In the genomic region with DNA sequence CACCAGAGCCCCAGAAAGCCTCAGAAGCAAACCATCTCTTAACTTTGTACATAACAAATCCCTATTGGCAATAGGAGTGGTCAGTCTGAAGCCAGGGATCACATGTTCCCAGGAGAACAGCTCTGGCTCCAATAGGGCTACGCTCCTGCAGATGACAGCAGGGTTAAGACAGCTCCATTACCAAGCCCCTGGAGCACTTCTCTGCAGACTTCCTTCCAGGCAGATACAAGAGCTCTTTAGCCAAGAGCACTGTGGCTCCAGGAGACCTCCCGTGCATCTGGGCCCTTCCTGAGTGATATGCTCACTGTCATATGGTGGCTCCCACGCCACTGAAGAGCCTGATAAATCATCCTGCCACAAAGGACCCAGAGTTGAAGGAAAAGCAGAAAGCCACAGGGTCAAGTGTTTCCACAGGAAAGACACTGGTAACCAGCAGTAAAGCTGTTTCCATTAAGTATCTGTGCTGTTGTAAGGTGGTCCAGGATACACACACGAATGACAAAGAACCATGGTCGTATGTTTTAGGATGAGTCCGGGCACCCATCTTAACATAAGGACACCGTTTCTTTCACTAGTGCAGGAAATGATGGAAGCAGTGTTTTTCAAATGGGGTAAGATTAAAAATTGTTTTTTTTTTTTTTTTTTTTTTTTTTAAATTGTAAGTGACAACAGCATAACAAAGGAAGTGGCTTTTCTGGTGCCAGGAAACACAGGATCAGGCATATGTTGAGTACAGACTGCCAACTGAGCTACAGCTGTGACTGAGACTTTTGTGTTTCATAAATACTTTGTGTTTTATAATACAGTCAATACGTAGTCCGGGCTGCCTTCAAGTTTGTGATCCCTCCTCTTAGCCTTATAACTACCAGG, we compare ENCODE assay signal across 12 mouse cellular contexts.
A peak's percentile ranks its signal among the peaks of the same experiment; 100 is the strongest.
DNase-seq lines count a peak whose midpoint lies in the region; ATAC-seq lines count a peak whose summit lies in the region.
"Had no signal": no experiment of that assay in that cellular context is flagged by ENCODE, and none has a peak within 500 bp of the region (broad histone marks: within the 10 kb centered on the region; RNA-seq: fewer than 3 reads in every experiment).

No protein-coding gene starts in this region.

- H3K36me3 ChIP-seq in heart, embryonic 15.5 days, result 0 out of 2 replicates have a peak, but pooled peaks cover 7% of the 10 kb centered on the region
- peaks cover 22% of the 10 kb centered on the region for H3K36me3 ChIP-seq in megakaryocyte, embryonic 14.5 days (replicated peaks; ENCODE audit: low read length)

- peak; percentile 69 for ATAC-seq in heart, embryonic 15.5 days (replicated peaks; ENCODE audit: insufficient number of reproducible peaks, insufficient read depth, low FRiP score, low read depth)
- ATAC-seq in megakaryocyte, adult 5-6 weeks (ENCODE audit: poor library complexity, severe bottlenecking), result no peak
- peak; percentile 64 to 68 for ATAC-seq in hematopoietic stem cell, adult 5-6 weeks (replicated peaks in 1 of 2; ENCODE audit: insufficient read depth in 1 of 2, low FRiP score in 2 of 2, low TSS enrichment in 1 of 2, low read depth in 1 of 2, poor library complexity in 2 of 2, severe bottlenecking in 2 of 2)
- ATAC-seq: intestine, embryonic 16.5 days; Patski had no signal

- H3K4me2 ChIP-seq in heart, embryonic 15.5 days, result no peak overlapping the region

- peak overlapping the region; percentile 35 for H3K27ac ChIP-seq in heart, embryonic 15.5 days

- H3K4me1 ChIP-seq in heart, embryonic 15.5 days (replicated peaks), result peaks cover 7% of the 10 kb centered on the region
- peaks cover 54% of the 10 kb centered on the region for H3K4me1 ChIP-seq in megakaryocyte, embryonic 14.5 days

- no peak overlapping the region for H3K9ac ChIP-seq in heart, embryonic 15.5 days

- intact Hi-C loops in heart, postnatal 14 days (cut with DNase I), result no loop called here
- intact Hi-C loops in left cerebral cortex, postnatal 14 days (cut with DNase I), result no loop called here

- WGBS in heart, embryonic 15.5 days, result 66% methylated on average over 9 of the region's 9 CpGs

- no peaks in the 10 kb centered on the region for H3K27me3 ChIP-seq in heart, embryonic 15.5 days
- no peaks in the 10 kb centered on the region for H3K27me3 ChIP-seq in megakaryocyte, embryonic 14.5 days (replicated peaks)
- H3K27me3 ChIP-seq: Patski had no signal

- no peak overlapping the region for H3K4me3 ChIP-seq in heart, embryonic 15.5 days
- peak overlapping the region; percentile 35 for H3K4me3 ChIP-seq in megakaryocyte, embryonic 14.5 days (replicated peaks)

- no peak for DNase-seq in heart, postnatal 14 days
- peak; percentile 59 for DNase-seq in thymus, postnatal 0 days (ENCODE audit: low spot score)
- no peak for DNase-seq in left cerebral cortex, postnatal 14 days (ENCODE audit: low spot score in 2 of 2)
- no peak for DNase-seq in frontal cortex, postnatal 36 days (ENCODE audit: low spot score in 2 of 2)
- DNase-seq: embryo, embryonic 11 days; midbrain, embryonic 14.5 days had no signal

- H3K9me3 ChIP-seq in heart, embryonic 15.5 days (replicated peaks), result no peaks in the 10 kb centered on the region
- no peaks in the 10 kb centered on the region for H3K9me3 ChIP-seq in megakaryocyte, embryonic 14.5 days
